12 mouse cellular contexts compared by ENCODE assay signal in the genomic region with DNA sequence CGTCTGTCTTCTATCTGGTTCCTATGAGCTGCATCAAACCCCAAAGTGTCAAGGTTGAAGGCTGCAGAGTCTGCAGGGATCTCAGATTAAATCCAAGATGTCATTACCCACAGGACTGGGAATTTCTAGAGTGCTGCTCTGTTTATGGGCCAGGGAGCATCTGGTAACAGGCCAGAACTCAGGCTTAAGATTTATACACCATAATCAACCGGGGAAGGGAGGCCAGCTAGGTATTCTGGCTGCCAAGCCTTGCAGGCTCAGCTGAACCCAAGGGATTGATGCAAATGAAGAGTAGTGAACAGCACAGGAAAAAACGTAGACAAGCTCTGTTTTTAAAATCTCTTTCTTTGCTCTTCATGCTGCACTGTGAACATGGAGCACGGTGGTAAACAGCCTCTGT. TPM values are rescaled to one million over a fixed set of nuclear protein-coding genes. Genes with fewer than 3 reads are reported as not detected.
DNase-seq lines count a peak whose midpoint lies in the region; ATAC-seq lines count a peak whose summit lies in the region.
"Had no signal": no experiment of that assay in that cellular context is flagged by ENCODE, and none has a peak within 500 bp of the region (broad histone marks: within the 10 kb centered on the region; RNA-seq: fewer than 3 reads in every experiment).

No protein-coding gene starts in this region.

- H3K4me1 ChIP-seq in embryonic facial prominence, embryonic 12.5 days: peaks cover 15% of the 10 kb centered on the region
- no peaks in the 10 kb centered on the region for H3K4me1 ChIP-seq in embryonic facial prominence, embryonic 10.5 days
- H3K4me1 ChIP-seq in limb, embryonic 15.5 days: peaks cover 17% of the 10 kb centered on the region
- H3K4me1 ChIP-seq: megakaryocyte, embryonic 14.5 days had no signal

- H3K27me3 ChIP-seq in embryonic facial prominence, embryonic 12.5 days: no peaks in the 10 kb centered on the region
- H3K27me3 ChIP-seq in embryonic facial prominence, embryonic 10.5 days (replicated peaks; ENCODE audit: low read depth, poor library complexity, severe bottlenecking): no peaks in the 10 kb centered on the region
- H3K27me3 ChIP-seq in limb, embryonic 15.5 days: no peaks in the 10 kb centered on the region

- H3K4me2 ChIP-seq in embryonic facial prominence, embryonic 12.5 days (replicated peaks): no peak overlapping the region
- H3K4me2 ChIP-seq in limb, embryonic 15.5 days: no peak overlapping the region

- DNase-seq in embryonic facial prominence, embryonic 10.5 days (ENCODE audit: low spot score): no peak
- DNase-seq in 3T3-L1 (ENCODE audit: low read depth, low spot score): peak; percentile 6
- peak; percentile 44 to 55 for DNase-seq in cerebellum, postnatal 25 days
- DNase-seq in kidney, adult 18-20 months: no peak
- DNase-seq: adrenal gland, adult 8-10 months; heart, postnatal 10 days; kidney, adult 11 months; lung, adult 2 months had no signal

- WGBS in embryonic facial prominence, embryonic 12.5 days: 56% methylated on average over 4 of the region's 4 CpGs
- 75% methylated on average over 4 of the region's 4 CpGs for WGBS in embryonic facial prominence, embryonic 10.5 days
- 26% methylated on average over 4 of the region's 4 CpGs for WGBS in limb, embryonic 15.5 days

- no peak overlapping the region for H3K4me3 ChIP-seq in embryonic facial prominence, embryonic 12.5 days
- no peak overlapping the region for H3K4me3 ChIP-seq in embryonic facial prominence, embryonic 10.5 days
- no peak overlapping the region for H3K4me3 ChIP-seq in limb, embryonic 15.5 days
- H3K4me3 ChIP-seq: megakaryocyte, embryonic 14.5 days had no signal

- peaks cover 11% of the 10 kb centered on the region; the same call in 1 of the 2 replicates for H3K36me3 ChIP-seq in embryonic facial prominence, embryonic 12.5 days
- peaks cover 18% of the 10 kb centered on the region for H3K36me3 ChIP-seq in embryonic facial prominence, embryonic 10.5 days (replicated peaks)
- peaks cover 20% of the 10 kb centered on the region for H3K36me3 ChIP-seq in limb, embryonic 15.5 days

- H3K9me3 ChIP-seq in embryonic facial prominence, embryonic 12.5 days: no peaks in the 10 kb centered on the region
- H3K9me3 ChIP-seq in embryonic facial prominence, embryonic 10.5 days: no peaks in the 10 kb centered on the region
- no peaks in the 10 kb centered on the region for H3K9me3 ChIP-seq in limb, embryonic 15.5 days

- H3K9ac ChIP-seq in embryonic facial prominence, embryonic 12.5 days: no peak overlapping the region
- H3K9ac ChIP-seq in limb, embryonic 15.5 days: no peak overlapping the region

- ATAC-seq in embryonic facial prominence, embryonic 12.5 days (ENCODE audit: insufficient number of reproducible peaks, insufficient read depth, low FRiP score, low TSS enrichment): no peak
- no peak for ATAC-seq in limb, embryonic 15.5 days (ENCODE audit: insufficient number of reproducible peaks, low FRiP score, low TSS enrichment, low read depth)
- ATAC-seq in activated CD4-positive, CD25-positive, alpha-beta regulatory T cell, adult 4 months: no peak

- peak overlapping the region; percentile 65; the same call in 1 of the 2 replicates for H3K27ac ChIP-seq in embryonic facial prominence, embryonic 12.5 days
- H3K27ac ChIP-seq in embryonic facial prominence, embryonic 10.5 days (replicated peaks): no peak overlapping the region
- H3K27ac ChIP-seq in limb, embryonic 15.5 days: peak overlapping the region; percentile 79

RNA-seq across cellular contexts. Expression of a gene that starts 20.2 kb away (rescaled TPM):
- 2.4 and 2.5 TPM in 2 replicates for polyA plus RNA-seq in embryonic facial prominence, embryonic 12.5 days (2016; fragmentation: Nextera tagmentation; extraction: Ambion mirVana)
- 0.96 and 1.2 TPM in 2 replicates for polyA plus RNA-seq in embryonic facial prominence, embryonic 10.5 days (2016; fragmentation: Nextera tagmentation; extraction: Ambion mirVana)
- 1.2 and 1.8 TPM in 2 replicates for polyA plus RNA-seq in limb, embryonic 15.5 days (2015; fragmentation: Nextera tagmentation; extraction: Ambion mirVana)
- not detected for polyA plus RNA-seq in activated CD4-positive, CD25-positive, alpha-beta regulatory T cell, adult 4 months (2017; shearing (Covaris generic))

Comparison
In these comparisons a context has a peak if more than half of its experiments do, and no peak if none do; other contexts are left out.
1. DNase-seq: peak in 3T3-L1 (single experiment) and cerebellum, postnatal 25 days (2 of 2); none in embryonic facial prominence, embryonic 10.5 days (single experiment) and kidney, adult 18-20 months (single experiment).